Mouse (Mus musculus) forebrain, postnatal 0 days (tissue): ENCODE measurements around the gene Astl. TPM values are rescaled to one million over a fixed set of nuclear protein-coding genes. Genes with fewer than 3 reads are reported as not detected.

ENCODE experiments used
- ATAC-seq: fragments of 200-750 bp; cut with Nextera tagmentation; 2 replicates; pipeline ENCODE4 v1.8.0; 2017; ENCODE audit warnings: mild to moderate bottlenecking, moderate library complexity
- DNase-seq: peaks from one replicate; pipeline ENCODE4 v3.0.0-alpha.2; 2015
- H3K27ac ChIP-seq: fragments of 300-500 bp; sonication (generic); 2 replicates; pipeline ENCODE4 v1.5.1; 2014; ENCODE audit warnings: low read depth, mild to moderate bottlenecking, antibody characterized with exemption, low read length, moderate library complexity, mixed read lengths
- H3K27me3 ChIP-seq: fragments of 300-500 bp; sonication (generic); 2 replicates; pipeline ENCODE4 v1.6.1; 2014; ENCODE audit warnings: mild to moderate bottlenecking, low read length, mixed read lengths; ENCODE audit not compliant: insufficient read depth
- H3K36me3 ChIP-seq: fragments of 300-500 bp; sonication (generic); 2 replicates; pipeline ENCODE4 v1.6.1; 2014; ENCODE audit warnings: mild to moderate bottlenecking, moderate library complexity; ENCODE audit not compliant: insufficient read depth
- H3K4me1 ChIP-seq: fragments of 300-500 bp; sonication (generic); 2 replicates; pipeline ENCODE4 v1.6.1; 2014; ENCODE audit warnings: antibody characterized with exemption; ENCODE audit not compliant: insufficient read depth
- H3K4me2 ChIP-seq: fragments of 300-500 bp; sonication (generic); 2 replicates; pipeline ENCODE4 v1.6.1; 2014; ENCODE audit warnings: low read depth, mild to moderate bottlenecking, moderate library complexity
- H3K4me3 ChIP-seq: fragments of 300-500 bp; sonication (generic); 2 replicates; pipeline ENCODE4 v1.5.1; 2014; ENCODE audit warnings: low read depth, low read length, mixed read lengths
- H3K9ac ChIP-seq: fragments of 300-500 bp; sonication (generic); 2 replicates; pipeline ENCODE4 v1.6.1; 2014; ENCODE audit warnings: mild to moderate bottlenecking
- H3K9me3 ChIP-seq: fragments of 300-500 bp; sonication (generic); 2 replicates; pipeline ENCODE4 v1.6.1; 2016; ENCODE audit warnings: low read length
- CTCF ChIP-seq: sonication (generic); IDR thresholded peaks from 2 replicates; pipeline ENCODE4 v1.5.1; 2016; ENCODE audit warnings: antibody characterized with exemption, control low read depth, low read depth
- WGBS: fragments of 180-500 bp; shearing (Covaris S2); extraction: QIAGEN DNeasy Blood & Tissue Kit; methylation state at CpG from one replicate; pipeline ENCODE4 v1.1.7; 2014; 5-methylcytosine and 5-hydroxymethylcytosine counted together
- polyA plus RNA-seq: library from polyadenylated mRNA; unstranded; fragments of >200 nt; fragmentation: Nextera tagmentation; extraction: Ambion mirVana; gene quantifications from 2 replicates; pipeline ENCODE4 v1.2.1, GENCODE M21; 2015
- total RNA-seq: library from RNA; depleted of rRNA; stranded (reverse); fragments of >200 nt; gene quantifications from 2 replicates; pipeline ENCODE4 v1.2.3, GENCODE M21; 2014

Astl gene
- total and polyA plus RNA-seq, 2 experiments from 2014 or later = not detected

GRCm38 (mm10) chr2:127323667-127324066 is 14.8 kb upstream of the Astl start:
- Histone ChIP-seq H3K4me2 (no peak overlapping the region), H3K4me1 (no peaks in the 10 kb centered on the region), H3K9me3 (no peaks in the 10 kb centered on the region), H3K9ac (no peak overlapping the region), H3K27me3 (no peaks in the 10 kb centered on the region), H3K36me3 (no peaks in the 10 kb centered on the region), H3K4me3 (no peak overlapping the region), H3K27ac (no peak overlapping the region)
- ATAC-seq = no peak
- WGBS = 88% methylated on average over 1 of the region's 1 CpGs
- DNase-seq = no peak
- no peak for TF ChIP-seq CTCF

GRCm38 (mm10) chr2:127324456-127324855 is 14.0 kb upstream of the Astl start:
- no peak for TF ChIP-seq CTCF
- no peak overlapping the region for H3K9ac ChIP-seq
- ATAC-seq = no peak

GRCm38 (mm10) chr2:127328090-127328851 is 10.2 kb upstream of the Astl start:
- Histone ChIP-seq H3K9me3 (no peaks in the 10 kb centered on the region), H3K4me2 (no peak overlapping the region), H3K36me3 (no peaks in the 10 kb centered on the region), H3K27me3 (no peaks in the 10 kb centered on the region), H3K4me3 (no peak overlapping the region), H3K27ac (no peak overlapping the region), H3K4me1 (no peaks in the 10 kb centered on the region), H3K9ac (no peak overlapping the region)
- no peak for TF ChIP-seq CTCF
- DNase-seq (no peak), ATAC-seq (no peak)
- WGBS = 79% methylated on average over 12 of the region's 12 CpGs

More at GRCm38 (mm10) chr2:127324456-127324855, 14.0 kb upstream of the Astl start:
- Histone ChIP-seq H3K4me2 (no peak overlapping the region), H3K36me3 (no peaks in the 10 kb centered on the region), H3K4me3 (no peak overlapping the region), H3K4me1 (no peaks in the 10 kb centered on the region), H3K9me3 (no peaks in the 10 kb centered on the region), H3K27ac (no peak overlapping the region), H3K27me3 (no peaks in the 10 kb centered on the region)
- DNase-seq = no peak
- 86% methylated on average over 7 of the region's 7 CpGs for WGBS

GRCm38 (mm10) chr2:127332807-127333570 is 5.5 kb upstream of the Astl start:
- Histone ChIP-seq H3K27me3 (peaks cover 15% of the 10 kb centered on the region), H3K9me3 (no peaks in the 10 kb centered on the region), H3K4me3 (no peak overlapping the region), H3K4me2 (no peak overlapping the region), H3K9ac (no peak overlapping the region), H3K4me1 (no peaks in the 10 kb centered on the region), H3K27ac (no peak overlapping the region), H3K36me3 (no peaks in the 10 kb centered on the region)
- ATAC-seq = no peak
- DNase-seq = no peak
- TF ChIP-seq CTCF = no peak
- WGBS = 86% methylated on average over 14 of the region's 14 CpGs

GRCm38 (mm10) chr2:127333945-127334603 is 4.4 kb upstream of the Astl start:
- TF ChIP-seq CTCF = no peak
- ATAC-seq = no peak
- Histone ChIP-seq H3K4me1 (no peaks in the 10 kb centered on the region), H3K4me2 (no peak overlapping the region), H3K27me3 (peaks cover 15% of the 10 kb centered on the region), H3K9me3 (no peaks in the 10 kb centered on the region), H3K36me3 (no peaks in the 10 kb centered on the region), H3K4me3 (no peak overlapping the region), H3K27ac (no peak overlapping the region), H3K9ac (no peak overlapping the region)
- WGBS = 74% methylated on average over 5 of the region's 5 CpGs
- no peak for DNase-seq

GRCm38 (mm10) chr2:127335078-127335541 is 3.3 kb upstream of the Astl start:
- DNase-seq = no peak
- Histone ChIP-seq H3K4me3 (no peak overlapping the region), H3K9ac (no peak overlapping the region), H3K4me1 (no peaks in the 10 kb centered on the region), H3K27ac (no peak overlapping the region), H3K36me3 (no peaks in the 10 kb centered on the region), H3K27me3 (peaks cover 15% of the 10 kb centered on the region), H3K4me2 (no peak overlapping the region), H3K9me3 (no peaks in the 10 kb centered on the region)
- 48% methylated on average over 11 of the region's 11 CpGs for WGBS
- no peak for TF ChIP-seq CTCF
- no peak for ATAC-seq
